Mouse (Mus musculus): ENCODE measurements around the gene Azin2.

GRCm38 (mm10) chr4:128917119-128917518 lies 45.1 kb downstream of the Azin2 start:
- TF ChIP-seq CTCF (conservative IDR thresholded peaks at IDR 0.05 in 1 of 2, IDR thresholded peaks at IDR 0.05 in 1 of 2; ENCODE audit: low read depth in 2 of 2, low read length in 2 of 2), result no peak
- TF ChIP-seq POLR2A (IDR thresholded peaks at IDR 0.05; ENCODE audit: low read depth, low read length), result no peak
- no peak for TF ChIP-seq ZNF384 (IDR thresholded peaks at IDR 0.05; ENCODE audit: low read depth, low read length)
- no peak for TF ChIP-seq HCFC1 (IDR thresholded peaks at IDR 0.05; ENCODE audit: low read depth, low read length)
- no peak for TF ChIP-seq IRF4 (IDR thresholded peaks at IDR 0.05; ENCODE audit: low read depth, low read length)
- TF ChIP-seq NELFE (IDR thresholded peaks at IDR 0.05; ENCODE audit: low read depth, low read length), result no peak
- no peak for TF ChIP-seq MYC (IDR thresholded peaks at IDR 0.05; ENCODE audit: low read depth, low read length)
- TF ChIP-seq GABPA (IDR thresholded peaks at IDR 0.05; ENCODE audit: insufficient replicate concordance, low read depth, low read length), result no peak
- no peak for TF ChIP-seq MAX (IDR thresholded peaks at IDR 0.05; ENCODE audit: low read length)
- no peak for TF ChIP-seq USF1 (IDR thresholded peaks at IDR 0.05; ENCODE audit: low read depth, low read length)
- TF ChIP-seq POLR2AphosphoS2 (IDR thresholded peaks at IDR 0.05; ENCODE audit: low read depth, low read length), result no peak
